Mouse (Mus musculus): ENCODE measurements around the gene Draxin. TPM values are rescaled to one million over a fixed set of nuclear protein-coding genes. Genes with fewer than 3 reads are reported as not detected.

Draxin gene
- total RNA-seq, 2 experiments from 2014 or later: not detected

- DNase-seq: peak; percentile 92
Measured at GRCm38 (mm10) chr4:148114758-148115391, 15.6 kb downstream of the Draxin start.

DNA sequence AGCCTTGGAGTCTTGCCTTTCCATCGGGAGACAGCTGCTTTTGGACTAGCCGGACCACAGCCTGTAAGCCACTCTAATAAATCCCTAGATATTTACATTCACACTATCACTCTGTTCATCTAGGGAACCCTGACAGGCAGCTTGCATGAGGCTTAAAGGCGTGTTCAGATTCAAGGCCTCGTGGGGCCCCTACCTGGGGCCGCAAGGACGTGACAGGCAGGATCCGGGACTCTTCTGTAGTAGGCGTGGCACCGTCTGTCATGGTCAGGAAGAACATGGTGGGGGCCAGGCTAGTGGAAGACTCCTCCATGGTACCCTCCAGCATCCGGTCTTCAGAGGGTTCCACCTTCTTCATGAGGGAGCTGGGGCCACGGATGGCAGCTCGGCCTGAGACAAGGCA lies 18.0 kb downstream of the Draxin start:
- DNase-seq: no peak

GRCm38 (mm10) chr4:148109215-148109614 lies 21.3 kb downstream of the Draxin start:
- no peak for DNase-seq

DNA sequence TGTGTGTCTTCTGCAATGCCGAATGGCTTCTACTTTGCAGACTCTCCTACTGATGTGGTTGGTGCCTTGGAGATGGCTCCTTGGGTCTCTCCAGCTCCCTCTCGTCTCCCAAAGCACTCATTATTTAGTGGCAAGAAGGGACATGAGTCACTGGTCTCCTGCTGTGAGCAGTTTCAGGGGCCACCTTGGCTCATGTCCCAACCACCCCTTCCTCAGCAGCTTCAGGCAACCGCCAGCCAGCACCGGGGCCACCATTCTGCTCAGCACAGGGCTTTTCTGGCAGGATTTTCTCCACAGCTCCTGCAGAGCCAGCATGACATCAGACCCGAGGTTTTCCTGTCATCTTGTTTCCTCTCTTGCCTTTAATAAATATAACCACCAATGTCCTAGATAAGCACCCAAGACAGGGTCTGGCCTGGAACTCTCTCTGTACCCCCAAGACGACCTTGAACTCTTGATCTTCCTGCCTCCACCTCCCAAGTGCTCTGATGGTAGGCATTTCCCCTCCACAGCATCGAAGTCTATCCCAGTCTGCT lies 21.9 kb downstream of the Draxin start:
- DNase-seq: no peak

GRCm38 (mm10) chr4:148107621-148108291 lies 22.7 kb downstream of the Draxin start:
- DNase-seq: no peak

DNA sequence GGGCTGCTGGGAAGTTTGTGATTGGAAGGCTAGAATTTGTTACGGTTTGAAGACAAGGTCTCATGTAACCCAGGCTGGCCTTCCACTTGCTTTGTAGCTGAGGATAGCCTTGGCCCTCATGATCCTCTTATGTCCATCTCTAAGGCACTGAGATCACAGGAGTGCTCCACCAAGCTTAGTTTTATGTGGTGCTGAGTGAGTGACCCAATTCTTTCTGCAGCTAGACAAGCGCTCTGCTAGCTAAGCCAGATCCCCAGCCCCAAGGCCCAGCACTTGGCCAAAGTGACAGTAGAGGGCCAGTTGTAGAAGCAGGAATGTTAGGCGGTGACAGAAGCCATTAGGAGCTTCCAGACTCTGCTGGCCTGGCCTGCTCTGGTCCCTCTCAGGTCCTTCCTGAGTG lies 26.4 kb downstream of the Draxin start:
- no peak for DNase-seq

DNA sequence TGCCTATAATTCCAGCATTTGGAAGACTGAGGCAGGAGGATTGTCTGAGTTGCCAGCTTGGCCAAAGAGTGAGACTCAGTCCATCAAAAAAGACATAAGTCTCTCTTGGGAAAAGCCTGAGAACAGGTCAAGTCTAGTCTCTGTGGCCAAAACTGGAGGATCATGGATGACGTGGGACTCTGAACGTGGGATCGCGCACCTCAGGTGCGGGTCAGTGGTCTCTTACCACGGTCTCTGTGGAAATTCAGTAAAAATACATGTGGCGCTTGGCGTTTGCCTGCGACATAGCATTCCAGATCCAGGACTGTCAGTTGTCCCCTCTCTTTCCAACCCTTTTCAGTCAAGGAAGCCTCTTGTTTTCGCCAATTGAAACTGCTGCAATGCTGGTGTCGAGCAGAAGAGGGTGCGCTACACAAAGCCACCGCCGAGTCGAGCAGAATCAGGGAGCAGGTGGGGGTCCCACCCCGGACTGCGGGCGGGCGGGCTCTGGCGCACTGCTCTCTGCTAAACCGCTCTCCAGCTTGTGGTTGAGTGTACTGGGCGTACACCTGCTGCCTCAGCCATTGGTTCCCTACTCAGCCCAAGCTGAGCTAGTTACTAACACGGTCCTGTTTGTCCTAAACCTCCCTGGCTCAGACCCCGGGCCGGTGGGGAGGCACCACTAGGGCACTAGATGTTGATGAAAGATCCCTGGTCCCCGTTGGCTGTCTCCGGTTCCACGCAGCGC lies 28.5 kb downstream of the Draxin start:
- DNase-seq: peak; percentile 70

DNA sequence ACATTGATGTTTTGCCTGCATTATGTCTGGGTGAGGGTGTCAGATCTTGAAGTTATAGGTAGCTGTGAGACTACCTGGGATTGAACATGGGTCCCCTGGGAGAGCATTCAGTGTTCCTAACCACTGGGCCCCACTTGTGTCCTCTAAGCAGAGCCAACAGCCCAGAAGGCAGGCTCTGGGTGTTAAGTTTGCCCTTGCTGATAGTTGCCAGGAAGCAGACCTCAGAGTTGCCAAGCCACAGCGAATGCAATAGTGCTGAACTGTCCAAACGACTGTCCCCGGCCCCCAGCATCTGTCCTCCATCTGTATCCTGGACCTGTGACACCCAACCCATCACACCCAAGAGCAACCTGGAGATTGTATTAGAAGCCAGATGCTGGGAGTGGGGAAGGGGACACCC lies 31.8 kb downstream of the Draxin start:
- DNase-seq: no peak

DNA sequence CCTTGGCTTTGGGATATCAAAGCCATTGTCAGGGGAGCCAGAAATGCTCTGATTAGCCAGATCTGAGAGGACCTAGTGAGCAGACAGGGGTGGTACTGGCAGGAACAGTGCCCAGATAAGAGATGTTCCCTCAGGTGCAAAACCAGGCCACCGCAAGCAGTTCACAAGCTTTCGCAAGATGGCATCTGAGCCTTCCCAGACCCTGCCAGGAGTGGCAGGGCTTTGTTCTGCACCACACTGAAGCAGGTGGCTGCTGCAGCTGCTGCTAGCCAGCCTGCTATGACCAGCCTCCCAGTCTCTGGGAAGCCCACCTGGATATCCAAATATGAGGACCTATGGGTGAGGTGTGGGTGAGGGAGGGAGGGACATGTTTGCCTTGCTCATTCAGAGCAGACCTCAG lies 32.6 kb downstream of the Draxin start:
- no peak for DNase-seq

GRCm38 (mm10) chr4:148095081-148095480 lies 35.4 kb downstream of the Draxin start:
- DNase-seq: no peak

DNA sequence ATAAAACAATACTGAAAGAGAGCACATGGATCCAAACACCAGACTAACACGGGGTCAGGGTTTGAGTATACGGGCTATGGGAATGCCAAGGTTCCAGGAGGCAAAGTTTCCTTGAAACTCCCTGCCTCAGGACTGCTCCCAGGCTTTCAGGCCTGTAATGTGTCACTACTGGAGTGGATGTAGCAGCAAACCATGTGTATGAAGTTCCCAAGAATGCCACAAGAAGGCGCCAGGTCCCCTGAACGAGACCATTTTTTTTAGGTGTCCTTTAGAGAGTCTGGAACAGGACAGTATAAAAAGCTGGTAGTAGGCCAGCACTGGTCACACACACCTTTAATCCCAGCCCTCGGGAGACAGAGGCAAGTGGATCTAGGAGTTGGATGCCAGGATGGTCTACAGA lies 36.3 kb downstream of the Draxin start:
- no peak for DNase-seq

- DNase-seq: no peak
Measured at GRCm38 (mm10) chr4:148092551-148093271, 37.8 kb downstream of the Draxin start.

- no peak for DNase-seq
Measured at GRCm38 (mm10) chr4:148091181-148091580, 39.3 kb downstream of the Draxin start.

DNA sequence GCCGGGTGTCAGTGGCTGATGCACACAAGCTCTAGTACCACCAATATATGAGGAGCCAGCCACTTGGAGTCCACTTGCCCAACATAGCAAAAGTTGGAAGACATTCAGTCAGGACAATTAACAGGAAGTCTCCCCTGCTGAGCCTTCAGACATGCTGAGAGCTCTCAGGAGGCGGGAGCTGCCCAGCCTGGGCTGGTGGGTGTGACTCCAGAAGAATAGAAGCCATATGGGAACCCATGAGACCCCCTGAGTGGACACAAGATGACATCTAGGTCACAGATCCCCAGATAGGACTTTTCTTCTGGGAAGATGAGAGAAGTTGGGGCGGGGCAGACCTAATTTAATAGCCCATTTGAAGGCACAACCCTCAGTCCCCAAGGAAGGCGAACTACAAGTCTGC lies 41.3 kb downstream of the Draxin start:
- DNase-seq: no peak

DNA sequence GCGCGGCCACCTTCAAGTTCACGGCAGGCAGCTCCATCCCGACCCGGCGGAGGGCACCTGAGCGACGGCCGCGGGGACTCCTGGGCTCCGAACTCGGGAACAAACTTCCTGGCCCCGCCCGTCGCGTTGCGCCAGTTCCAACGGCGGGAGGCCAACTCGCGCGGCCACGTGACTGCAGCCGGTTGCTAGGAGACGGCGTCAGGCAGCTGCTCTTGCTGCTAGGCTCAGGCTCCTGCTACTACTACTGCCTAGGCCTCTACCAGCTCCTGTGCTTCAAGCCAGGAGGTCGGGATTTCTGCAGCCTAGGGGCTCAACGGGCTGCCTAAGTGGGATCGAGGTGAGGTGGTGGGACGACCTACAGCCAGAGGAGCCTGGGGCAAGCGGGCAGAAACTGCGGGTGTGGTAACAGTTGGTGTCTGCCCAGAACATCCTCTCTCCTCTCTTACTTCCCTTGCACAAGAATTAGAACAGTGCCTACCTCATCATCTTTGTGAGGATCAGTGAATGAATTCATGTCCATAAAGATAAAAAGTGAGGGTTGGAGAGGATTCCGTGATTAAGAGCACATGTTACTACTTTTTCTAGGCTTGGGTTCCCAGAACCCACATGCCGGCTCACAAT lies 42.5 kb downstream of the Draxin start, which contains the start of gene Agtrap:
Gene Agtrap (minus strand): TSS at position 125 of the 621 bp plus-strand sequence.
- peak; percentile 97 for DNase-seq

- peak; percentile 59 for DNase-seq
Measured at GRCm38 (mm10) chr4:148087091-148087906, 43.2 kb downstream of the Draxin start.

DNA sequence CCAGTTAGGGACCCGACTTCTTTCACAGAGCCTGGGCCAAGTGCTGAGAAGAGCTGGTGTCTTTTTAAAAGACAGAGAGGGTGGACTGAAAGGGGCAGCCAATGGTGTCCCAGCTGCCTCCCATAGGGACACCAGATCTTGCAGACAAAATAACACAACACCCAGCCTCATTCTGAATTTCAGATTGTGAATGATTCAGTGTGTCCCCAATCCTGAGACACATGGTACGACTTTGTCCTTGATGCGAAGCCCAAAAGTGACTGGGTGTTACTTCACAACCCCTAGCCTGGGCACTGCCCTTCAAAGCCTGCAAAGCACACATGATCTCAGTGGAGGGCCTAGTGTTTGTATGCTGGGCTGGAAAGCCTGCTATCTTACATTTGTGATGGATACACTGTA lies 44.6 kb downstream of the Draxin start:
- DNase-seq: no peak

- no peak for DNase-seq
Measured at GRCm38 (mm10) chr4:148085131-148085906, 45.2 kb downstream of the Draxin start.

- peak; percentile 52 for DNase-seq
Measured at GRCm38 (mm10) chr4:148084261-148084714, 46.2 kb downstream of the Draxin start.

GRCm38 (mm10) chr4:148083176-148083899 lies 47.2 kb downstream of the Draxin start:
- no peak for DNase-seq
